Comparison of ENCODE assay signal across 8 mouse cellular contexts in the genomic region with DNA sequence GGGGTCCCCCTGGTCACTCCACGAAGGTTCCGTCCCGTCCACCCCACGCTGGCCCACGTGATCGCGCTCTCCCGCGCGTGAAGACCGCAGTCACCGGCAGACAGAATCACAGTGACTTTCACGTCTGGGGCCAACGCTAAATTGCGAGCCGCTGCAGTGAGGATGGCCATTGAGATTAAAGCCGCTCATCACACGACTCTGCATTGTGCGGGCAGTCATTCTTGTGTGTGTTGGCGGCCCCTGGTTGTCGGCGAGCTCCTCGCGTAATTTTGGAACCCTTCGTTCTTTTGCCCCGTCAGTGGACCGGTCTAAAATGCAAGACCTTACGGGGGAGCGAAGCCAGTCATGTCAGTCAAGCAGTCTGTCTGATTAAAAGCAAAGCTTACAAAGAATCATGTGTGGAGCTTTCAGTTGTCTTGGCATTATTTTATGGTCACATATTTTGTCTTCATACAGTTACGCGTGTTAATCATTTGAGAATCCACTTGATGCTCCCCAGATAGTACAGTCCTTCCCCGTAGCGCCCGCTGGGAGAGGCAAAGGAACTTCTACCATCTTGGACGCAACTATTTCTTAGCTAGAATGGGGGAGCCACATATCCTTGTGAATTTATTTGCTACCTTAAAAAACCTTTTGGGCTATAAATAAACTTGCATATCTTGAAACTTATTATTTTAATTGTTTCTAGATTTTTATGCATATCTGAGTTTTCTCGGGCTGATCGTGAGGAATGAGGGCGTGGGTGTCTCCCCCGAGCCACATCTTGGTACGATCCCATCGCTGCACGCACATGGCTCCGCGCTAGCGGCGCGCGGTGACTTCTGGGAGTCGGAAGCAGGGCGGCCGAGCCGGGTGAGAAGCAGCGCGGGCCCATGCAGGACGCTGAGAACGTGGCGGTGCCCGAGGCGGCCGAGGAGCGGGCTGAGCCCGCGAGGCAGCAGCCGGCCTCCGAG. TPM values are rescaled to one million over a fixed set of nuclear protein-coding genes. Genes with fewer than 3 reads are reported as not detected.
DNase-seq lines count a peak whose midpoint lies in the region; ATAC-seq and TF ChIP-seq lines count a peak whose summit lies in the region.

TSS of gene Eif3b (plus strand) at position 840 of the 953 bp plus-strand sequence.

- peak; percentile 90 for ATAC-seq in erythroid progenitor cell, adult 5-6 weeks (replicated peaks; ENCODE audit: low FRiP score, poor library complexity, severe bottlenecking)
- peak; percentile 94 for ATAC-seq in heart, embryonic 12.5 days (ENCODE audit: insufficient number of reproducible peaks, low FRiP score)
- peak; percentile 87 for ATAC-seq in kidney, postnatal 0 days (replicated peaks; ENCODE audit: low FRiP score, low read depth)
- ATAC-seq in liver, embryonic 11.5 days (replicated peaks; ENCODE audit: low FRiP score), result peak; percentile 89
- peak; percentile 90 for ATAC-seq in stomach, embryonic 14.5 days (ENCODE audit: insufficient number of reproducible peaks, insufficient read depth, low FRiP score, low read depth)

- no peaks in the 10 kb centered on the region for H3K9me3 ChIP-seq in heart, embryonic 12.5 days (replicated peaks)
- H3K9me3 ChIP-seq in kidney, postnatal 0 days (replicated peaks; ENCODE audit: low read length), result no peaks in the 10 kb centered on the region
- H3K9me3 ChIP-seq in liver, embryonic 11.5 days (ENCODE audit: control insufficient read depth, low read length), result no peaks in the 10 kb centered on the region
- no peaks in the 10 kb centered on the region for H3K9me3 ChIP-seq in stomach, embryonic 14.5 days (ENCODE audit: control insufficient read depth, low read depth, low read length)

- H3K4me1 ChIP-seq in heart, embryonic 12.5 days (replicated peaks), result peaks cover 18% of the 10 kb centered on the region
- peaks cover 8% of the 10 kb centered on the region for H3K4me1 ChIP-seq in kidney, postnatal 0 days (replicated peaks; ENCODE audit: insufficient read depth, low read length)
- peaks cover 10% of the 10 kb centered on the region for H3K4me1 ChIP-seq in liver, embryonic 11.5 days (replicated peaks; ENCODE audit: control insufficient read depth, insufficient read depth, low read length)
- peaks cover 14% of the 10 kb centered on the region for H3K4me1 ChIP-seq in stomach, embryonic 14.5 days (ENCODE audit: control insufficient read depth, insufficient read depth, low read length)

- peak within 1 kb of the TSS; percentile 96 for H3K27ac ChIP-seq in heart, embryonic 12.5 days (ENCODE audit: poor library complexity, severe bottlenecking)
- peak within 1 kb of the TSS; percentile 96 for H3K27ac ChIP-seq in kidney, postnatal 0 days
- H3K27ac ChIP-seq in liver, embryonic 11.5 days (ENCODE audit: low read depth, low read length), result peak within 1 kb of the TSS; percentile 87
- H3K27ac ChIP-seq in stomach, embryonic 14.5 days (ENCODE audit: low read length), result peak within 1 kb of the TSS; percentile 84

- DNase-seq in CD4-positive helper T cell, adult 2 months (ENCODE audit: low read depth, low spot score), result peak; percentile 95
- peak; percentile 90 for DNase-seq in brain, embryonic 18.5 days (ENCODE audit: low read depth, low spot score)
- DNase-seq in kidney, postnatal 0 days (ENCODE audit: low spot score), result peak; percentile 98
- peak; percentile 86 for DNase-seq in liver, embryonic 11.5 days (ENCODE audit: low spot score)
- peak; percentile 96 for DNase-seq in naive thymus-derived CD4-positive, alpha-beta T cell, adult 2 months (ENCODE audit: low read depth)

- peak; percentile 52 for TF ChIP-seq CTCF in kidney, postnatal 0 days (IDR thresholded peaks at IDR 0.05; ENCODE audit: low read depth)

- peaks cover 8% of the 10 kb centered on the region for H3K36me3 ChIP-seq in heart, embryonic 12.5 days
- no peaks in the 10 kb centered on the region for H3K36me3 ChIP-seq in kidney, postnatal 0 days (ENCODE audit: insufficient read depth, low read length)
- peaks cover 6% of the 10 kb centered on the region for H3K36me3 ChIP-seq in liver, embryonic 11.5 days (ENCODE audit: control insufficient read depth, insufficient read depth, low read length)
- H3K36me3 ChIP-seq in stomach, embryonic 14.5 days (ENCODE audit: control insufficient read depth, insufficient read depth, low read length), result peaks cover 9% of the 10 kb centered on the region; the same call in 1 of the 2 replicates

- peak within 1 kb of the TSS; percentile 85 for H3K4me2 ChIP-seq in heart, embryonic 12.5 days
- H3K4me2 ChIP-seq in kidney, postnatal 0 days (ENCODE audit: low read length), result peak within 1 kb of the TSS; percentile 72
- H3K4me2 ChIP-seq in liver, embryonic 11.5 days, result peak within 1 kb of the TSS; percentile 92
- peak within 1 kb of the TSS; percentile 83 for H3K4me2 ChIP-seq in stomach, embryonic 14.5 days (replicated peaks; ENCODE audit: low read depth, low read length)

- no peaks in the 10 kb centered on the region for H3K27me3 ChIP-seq in heart, embryonic 12.5 days (replicated peaks)
- H3K27me3 ChIP-seq in kidney, postnatal 0 days (ENCODE audit: insufficient read depth, low read length), result no peaks in the 10 kb centered on the region
- no peaks in the 10 kb centered on the region for H3K27me3 ChIP-seq in liver, embryonic 11.5 days (replicated peaks; ENCODE audit: control insufficient read depth, insufficient read depth, low read length)
- no peaks in the 10 kb centered on the region for H3K27me3 ChIP-seq in stomach, embryonic 14.5 days (ENCODE audit: control insufficient read depth, insufficient read depth, low read length)

- H3K9ac ChIP-seq in heart, embryonic 12.5 days, result peak within 1 kb of the TSS; percentile 85
- H3K9ac ChIP-seq in kidney, postnatal 0 days (ENCODE audit: low read depth, low read length), result peak within 1 kb of the TSS; percentile 89
- peak within 1 kb of the TSS; percentile 96 for H3K9ac ChIP-seq in liver, embryonic 11.5 days (ENCODE audit: low read depth, low read length)
- peak within 1 kb of the TSS; percentile 96 for H3K9ac ChIP-seq in stomach, embryonic 14.5 days (replicated peaks; ENCODE audit: low read depth, low read length)

- H3K4me3 ChIP-seq in heart, embryonic 12.5 days, result peak within 1 kb of the TSS; percentile 79
- peak within 1 kb of the TSS; percentile 77 for H3K4me3 ChIP-seq in kidney, postnatal 0 days (replicated peaks; ENCODE audit: low read depth, low read length)
- H3K4me3 ChIP-seq in liver, embryonic 11.5 days (ENCODE audit: low read depth, low read length), result peak within 1 kb of the TSS; percentile 98
- H3K4me3 ChIP-seq in stomach, embryonic 14.5 days (ENCODE audit: low read depth, low read length), result peak within 1 kb of the TSS; percentile 95

- WGBS in heart, embryonic 12.5 days, result under 1% methylated on average over 65 of the region's 65 CpGs
- under 1% methylated on average over 65 of the region's 65 CpGs for WGBS in kidney, postnatal 0 days
- WGBS in liver, embryonic 11.5 days, result under 1% methylated on average over 65 of the region's 65 CpGs
- WGBS in stomach, embryonic 14.5 days, result under 1% methylated on average over 65 of the region's 65 CpGs

RNA-seq across cellular contexts. Expression of gene Eif3b, which starts in this region (rescaled TPM):
- 44.7 and 110 TPM in 2 replicates for total RNA-seq in erythroid progenitor cell, adult 5-6 weeks (2015; ENCODE audit: low replicate concordance)
- total RNA-seq in erythroid progenitor cell, adult 5-6 weeks (2017; ENCODE audit: low replicate concordance), result 43.6 and 66.2 TPM in 2 replicates
- 128 and 138 TPM in 2 replicates for polyA plus RNA-seq in heart, embryonic 12.5 days (2016; fragmentation: Nextera tagmentation; extraction: Ambion mirVana)
- 77.9 and 88.6 TPM in 2 replicates for polyA plus RNA-seq in kidney, postnatal 0 days (2015; fragmentation: Nextera tagmentation; extraction: Ambion mirVana)
- polyA plus RNA-seq in liver, embryonic 11.5 days (2014; fragmentation: Nextera tagmentation; extraction: Ambion mirVana), result 210 and 213 TPM in 2 replicates
- 125 and 132 TPM in 2 replicates for polyA plus RNA-seq in stomach, embryonic 14.5 days (2014; fragmentation: Nextera tagmentation; extraction: Ambion mirVana)

Comparison
In these comparisons a context has a peak if more than half of its experiments do, and no peak if none do; other contexts are left out.
1. Peak in every context shown above with its lines: DNase-seq, ATAC-seq, H3K4me3 ChIP-seq and H3K27ac ChIP-seq.